Mouse (Mus musculus) left cerebral cortex, postnatal 14 days (tissue): ENCODE results near the gene Hook2. TPM values are rescaled to one million over a fixed set of nuclear protein-coding genes. Genes with fewer than 3 reads are reported as not detected.
A peak's percentile ranks its signal among the peaks of the same experiment; 100 is the strongest.

Source experiments
- DNase-seq, 2 experiments: peaks; one replicate each; pipeline ENCODE4 v3.0.0; 2021 to 2022; ENCODE audit warnings: low spot score in 2 of 2, mixed read lengths in 1 of 2
- intact Hi-C: fragments of 180-260 bp; cut with DNase I; formaldehyde crosslinking; loops from one replicate; pipeline ENCODE4 v1.15.1; 2025
- total RNA-seq, 2 experiments: library from RNA; stranded (reverse); gene quantifications; 2 replicates each; pipeline ENCODE4 v1.2.3; 2021

The Hook2 gene
- total RNA-seq, 2 experiments from 2014 or later: 7.5 to 8.1 TPM

- intact Hi-C loops: no loop called here
- DNase-seq: no peak
Observed at GRCm38 (mm10) chr8:85021514-85022055, 31.2 kb downstream of the Hook2 start.

- DNase-seq: no peak
- intact Hi-C loops: no loop called here
Observed at GRCm38 (mm10) chr8:85023846-85024245, 33.4 kb downstream of the Hook2 start.

- intact Hi-C loops: no loop called here
- DNase-seq: peak; percentile 83 to 95
Observed at GRCm38 (mm10) chr8:85025098-85025932, 34.9 kb downstream of the Hook2 start, which contains the start of gene Asna1. TSS of gene Asna1 (minus strand) at chr8:85025281.

GRCm38 (mm10) chr8:85026670-85027515 lies 36.5 kb downstream of the Hook2 start, which contains the start of gene Trir:
TSS of gene Trir (plus strand) at chr8:85026823.
- DNase-seq: peak; percentile 94 to 95
- intact Hi-C loops: loop anchor here (2.0 kb wide), 1 partner anchor 52 kb away; no protein-coding TSS in a partner anchor

GRCm38 (mm10) chr8:85027516-85027855 lies 37.1 kb downstream of the Hook2 start:
- intact Hi-C loops: loop anchor here (2.0 kb wide), 1 partner anchor 53 kb away; no protein-coding TSS in a partner anchor
- no peak for DNase-seq

GRCm38 (mm10) chr8:85027922-85028321 lies 37.5 kb downstream of the Hook2 start:
- intact Hi-C loops: loop anchor here (2.0 kb wide), 1 partner anchor 53 kb away; no protein-coding TSS in a partner anchor
- no peak for DNase-seq

- intact Hi-C loops: no loop called here
Observed at GRCm38 (mm10) chr8:85029271-85029670, 38.9 kb downstream of the Hook2 start.

GRCm38 (mm10) chr8:85032622-85033311 lies 42.4 kb downstream of the Hook2 start:
- no peak for DNase-seq
- intact Hi-C loops: no loop called here

More at GRCm38 (mm10) chr8:85029271-85029670, 38.9 kb downstream of the Hook2 start:
- no peak for DNase-seq

GRCm38 (mm10) chr8:85033867-85034266 lies 43.5 kb downstream of the Hook2 start:
- intact Hi-C loops: no loop called here
- no peak for DNase-seq

- DNase-seq: peak; percentile 84 to 85
- intact Hi-C loops: no loop called here
Observed at GRCm38 (mm10) chr8:85034764-85035163, 44.4 kb downstream of the Hook2 start.

GRCm38 (mm10) chr8:85035165-85035727 lies 44.8 kb downstream of the Hook2 start:
- DNase-seq: no peak
- intact Hi-C loops: no loop called here

- intact Hi-C loops: no loop called here
- peak in 1 of 2 experiments; percentile 42 for DNase-seq
Observed at GRCm38 (mm10) chr8:85035728-85036310, 45.4 kb downstream of the Hook2 start.

GRCm38 (mm10) chr8:85036381-85036717 lies 45.9 kb downstream of the Hook2 start:
- DNase-seq: no peak
- intact Hi-C loops: no loop called here

- peak; percentile 95 to 98 for DNase-seq
- intact Hi-C loops: no loop called here
Observed at GRCm38 (mm10) chr8:85036718-85037365, 46.4 kb downstream of the Hook2 start, which contains the start of gene Tnpo2. TSS of gene Tnpo2 (plus strand) at chr8:85036915.

GRCm38 (mm10) chr8:85037366-85037680 lies 46.9 kb downstream of the Hook2 start:
- intact Hi-C loops: no loop called here
- no peak for DNase-seq

- DNase-seq: peak; percentile 49 to 51
- intact Hi-C loops: no loop called here
Observed at GRCm38 (mm10) chr8:85037681-85038531, 47.5 kb downstream of the Hook2 start.

GRCm38 (mm10) chr8:85043619-85044018 lies 53.2 kb downstream of the Hook2 start:
- DNase-seq: no peak
- intact Hi-C loops: no loop called here
